Mouse (Mus musculus) left cerebral cortex, adult 11 months (tissue): ENCODE results near the gene Hsh2d.

Source experiments
- DNase-seq: peaks from one replicate; pipeline ENCODE4 v3.0.0; 2022; ENCODE audit warnings: low spot score

Hsh2d gene

GRCm38 (mm10) chr8:72189417-72190214, at the start of gene Hsh2d:
Gene Hsh2d (plus strand): TSS chr8:72189638.
- no peak for DNase-seq

- no peak for DNase-seq
Measured at GRCm38 (mm10) chr8:72143256-72143824, 46.1 kb upstream of the Hsh2d start.

GRCm38 (mm10) chr8:72144345-72144975, 45.0 kb upstream of the Hsh2d start:
- no peak for DNase-seq

- DNase-seq = no peak
Measured at GRCm38 (mm10) chr8:72145511-72145910, 43.9 kb upstream of the Hsh2d start.

GRCm38 (mm10) chr8:72146056-72146455, 43.4 kb upstream of the Hsh2d start:
- no peak for DNase-seq

GRCm38 (mm10) chr8:72146556-72146955, 42.9 kb upstream of the Hsh2d start:
- no peak for DNase-seq

- DNase-seq = no peak
Measured at GRCm38 (mm10) chr8:72147266-72147665, 42.2 kb upstream of the Hsh2d start.

GRCm38 (mm10) chr8:72149056-72149455, 40.4 kb upstream of the Hsh2d start:
- no peak for DNase-seq

GRCm38 (mm10) chr8:72151418-72152078, 37.9 kb upstream of the Hsh2d start:
- DNase-seq = no peak

- DNase-seq = no peak
Measured at GRCm38 (mm10) chr8:72153382-72153781, 36.1 kb upstream of the Hsh2d start.

- no peak for DNase-seq
Measured at GRCm38 (mm10) chr8:72158096-72158495, 31.3 kb upstream of the Hsh2d start.

- no peak for DNase-seq
Measured at GRCm38 (mm10) chr8:72158726-72159125, 30.7 kb upstream of the Hsh2d start.

GRCm38 (mm10) chr8:72160007-72160406, 29.4 kb upstream of the Hsh2d start:
- DNase-seq = no peak

- DNase-seq = peak; percentile 100
Measured at GRCm38 (mm10) chr8:72160707-72161697, 28.4 kb upstream of the Hsh2d start, which contains the start of gene Rab8a. Gene Rab8a (plus strand): TSS chr8:72161200.

- no peak for DNase-seq
Measured at GRCm38 (mm10) chr8:72162821-72163220, 26.6 kb upstream of the Hsh2d start.

GRCm38 (mm10) chr8:72169098-72169668, 20.3 kb upstream of the Hsh2d start:
- no peak for DNase-seq

GRCm38 (mm10) chr8:72169681-72170249, 19.7 kb upstream of the Hsh2d start:
- DNase-seq = no peak

- DNase-seq = no peak
Measured at GRCm38 (mm10) chr8:72177346-72177925, 12.0 kb upstream of the Hsh2d start.

GRCm38 (mm10) chr8:72183554-72184202, 5.8 kb upstream of the Hsh2d start:
- DNase-seq = no peak
